Mouse (Mus musculus) kidney, embryonic 15.5 days (tissue): Measurements from ENCODE around the gene Jmjd1c. TPM values are rescaled to one million over a fixed set of nuclear protein-coding genes. Genes with fewer than 3 reads are reported as not detected.

Experiments used
- ATAC-seq: fragments of 200-750 bp; cut with Nextera tagmentation; replicated peaks from 2 replicates; pipeline ENCODE4 v1.8.0; 2017; ENCODE audit warnings: moderate TSS enrichment; ENCODE audit not compliant: low FRiP score
- H3K27ac ChIP-seq: fragments of 300-500 bp; sonication (generic); 2 replicates; pipeline ENCODE4 v1.5.1; 2015; ENCODE audit warnings: mild to moderate bottlenecking, inconsistent platforms
- H3K27me3 ChIP-seq: fragments of 300-500 bp; sonication (generic); 2 replicates; pipeline ENCODE4 v1.6.1; 2015; ENCODE audit warnings: inconsistent platforms
- H3K36me3 ChIP-seq: fragments of 300-500 bp; sonication (generic); 2 replicates; pipeline ENCODE4 v1.6.1; 2015; ENCODE audit warnings: inconsistent platforms
- H3K4me1 ChIP-seq: fragments of 300-500 bp; sonication (generic); 2 replicates; pipeline ENCODE4 v1.6.1; 2015; ENCODE audit warnings: inconsistent platforms
- H3K4me2 ChIP-seq: fragments of 300-500 bp; sonication (generic); 2 replicates; pipeline ENCODE4 v1.6.1; 2015; ENCODE audit warnings: moderate library complexity, mild to moderate bottlenecking, inconsistent platforms
- H3K4me3 ChIP-seq: fragments of 300-500 bp; sonication (generic); replicated peaks from 2 replicates; pipeline ENCODE4 v1.5.1; 2015; ENCODE audit warnings: mild to moderate bottlenecking, inconsistent platforms
- H3K9ac ChIP-seq: fragments of 300-500 bp; sonication (generic); 2 replicates; pipeline ENCODE4 v1.6.1; 2015; ENCODE audit warnings: mild to moderate bottlenecking, inconsistent platforms
- H3K9me3 ChIP-seq: fragments of 300-500 bp; sonication (generic); replicated peaks from 2 replicates; pipeline ENCODE4 v1.6.1; 2016; ENCODE audit warnings: inconsistent platforms
- whole genome bisulfite sequencing: fragments of 180-500 bp; shearing (Covaris S2); methylation state at CpG from one replicate; pipeline ENCODE4 v1.1.7; 2015; ENCODE audit warnings: mixed read lengths; 5-methylcytosine and 5-hydroxymethylcytosine counted together
- polyA plus RNA-seq: library from polyadenylated mRNA; unstranded; fragments of >200 nt; fragmentation: Nextera tagmentation; extraction: Ambion mirVana; gene quantifications from 2 replicates; pipeline ENCODE4 v1.2.1, GENCODE M21; 2015

The Jmjd1c gene
- polyA plus RNA-seq, 1 experiment from 2014 or later, result 42.6 TPM

GRCm38 (mm10) chr10:67096621-67097436 is 904 bp downstream of the Jmjd1c start, which contains the start of gene Reep3:
Gene Reep3, minus strand, starts transcription at chr10:67096945.
- Histone ChIP-seq H3K4me2 (peak within 1 kb of the TSS; percentile 79), H3K4me3 (peak within 1 kb of the TSS; percentile 81), H3K4me1 (peaks cover 49% of the 10 kb centered on the region), H3K27ac (peak within 1 kb of the TSS; percentile 99), H3K36me3 (0 out of 2 replicates have a peak, but pooled peaks cover 3% of the 10 kb centered on the region), H3K27me3 (no peaks in the 10 kb centered on the region), H3K9me3 (no peaks in the 10 kb centered on the region), H3K9ac (peak within 1 kb of the TSS; percentile 96)
- peak; percentile 82 for ATAC-seq
- WGBS, result under 1% methylated on average over 86 of the region's 97 CpGs

GRCm38 (mm10) chr10:67097437-67098150 is 1.7 kb downstream of the Jmjd1c start:
- ATAC-seq, result peak; percentile 46
- WGBS, result under 1% methylated on average over 15 of the region's 15 CpGs
- Histone ChIP-seq H3K36me3 (0 out of 2 replicates have a peak, but pooled peaks cover 3% of the 10 kb centered on the region), H3K27me3 (no peaks in the 10 kb centered on the region), H3K4me1 (peaks cover 56% of the 10 kb centered on the region), H3K27ac (peak overlapping the region; percentile 99), H3K4me2 (peak overlapping the region; percentile 79), H3K9ac (peak overlapping the region; percentile 96), H3K9me3 (no peaks in the 10 kb centered on the region), H3K4me3 (peak overlapping the region; percentile 81)

DNA sequence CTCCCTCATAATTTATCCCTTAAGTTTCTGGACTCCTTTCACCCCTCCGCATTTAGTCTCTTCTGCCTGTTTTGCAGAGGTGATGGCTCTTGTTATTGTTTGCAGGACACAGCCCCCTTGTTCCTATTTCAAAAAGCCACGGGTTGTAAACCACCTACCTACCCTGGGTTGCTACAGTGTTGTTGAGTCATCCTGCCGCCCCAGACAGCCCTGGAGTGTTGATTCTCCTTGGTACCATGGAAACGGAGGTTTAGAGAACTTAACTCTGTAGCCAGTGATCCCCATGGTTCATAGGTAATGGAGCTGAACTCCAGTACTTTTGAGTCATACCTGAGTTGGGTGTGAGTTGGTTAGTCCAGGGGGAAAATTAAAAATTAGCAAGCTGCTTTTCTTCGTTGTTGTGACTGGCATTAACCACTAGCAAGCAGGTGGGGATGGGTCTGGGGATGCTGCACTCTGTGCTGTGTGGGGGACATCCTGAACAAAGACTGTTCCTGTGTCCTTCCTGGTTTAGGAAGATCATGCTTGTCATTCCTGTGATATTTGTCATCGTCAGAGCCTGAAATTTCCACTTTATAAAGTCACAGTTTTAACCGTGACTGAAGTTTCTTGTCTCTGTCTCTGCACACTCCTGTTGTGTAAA is 2.6 kb downstream of the Jmjd1c start:
- WGBS, result 14% methylated on average over 7 of the region's 7 CpGs
- Histone ChIP-seq H3K36me3 (0 out of 2 replicates have a peak, but pooled peaks cover 3% of the 10 kb centered on the region), H3K27me3 (no peaks in the 10 kb centered on the region), H3K27ac (peak overlapping the region; percentile 99), H3K4me3 (peak overlapping the region; percentile 81), H3K4me2 (peak overlapping the region; percentile 79), H3K9me3 (no peaks in the 10 kb centered on the region), H3K4me1 (peaks cover 66% of the 10 kb centered on the region), H3K9ac (no peak overlapping the region)
- peak; percentile 23; the same call in 1 of the 2 replicates for ATAC-seq

DNA sequence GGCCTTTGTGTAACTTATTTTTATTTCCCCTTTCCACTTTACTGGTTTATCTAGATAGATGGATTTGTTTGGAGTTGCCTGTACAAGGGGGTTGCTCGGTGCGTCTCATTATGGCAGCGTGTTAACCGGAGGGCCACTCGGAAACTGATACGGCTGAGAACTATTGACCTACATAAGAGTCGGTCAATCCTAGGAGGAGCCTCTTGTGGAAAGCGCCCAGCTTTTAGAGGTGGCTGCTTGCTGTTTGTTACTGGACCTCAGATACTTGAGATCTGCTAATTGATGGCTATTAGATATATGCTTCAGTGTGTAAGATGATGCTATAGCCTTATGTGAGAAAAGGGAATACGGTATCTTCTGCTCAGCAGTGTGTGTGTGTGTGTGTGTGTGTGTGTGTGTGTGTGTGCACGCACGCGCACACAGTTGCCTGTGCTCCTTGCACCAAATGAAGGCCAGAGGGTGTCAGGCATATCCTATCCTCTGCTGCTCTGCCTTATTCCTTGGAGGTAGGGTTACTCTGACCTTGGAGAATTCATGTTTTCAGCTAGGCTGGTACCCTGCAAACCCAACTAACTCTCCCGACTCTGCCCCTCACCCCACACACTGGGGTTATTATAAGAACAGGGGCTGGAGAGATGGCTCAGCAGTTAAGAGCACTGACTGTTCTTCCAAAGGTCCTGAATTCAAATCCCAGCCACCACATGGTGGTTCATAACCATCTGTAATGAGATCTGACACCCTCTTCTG is 3.4 kb downstream of the Jmjd1c start:
- H3K4me2 ChIP-seq, result peak overlapping the region; percentile 79
- peaks cover 74% of the 10 kb centered on the region for H3K4me1 ChIP-seq
- peak overlapping the region; percentile 81 for H3K4me3 ChIP-seq
- H3K27me3 ChIP-seq, result no peaks in the 10 kb centered on the region
- no peak for ATAC-seq
- H3K27ac ChIP-seq, result peak overlapping the region; percentile 99
- 0 out of 2 replicates have a peak, but pooled peaks cover 3% of the 10 kb centered on the region for H3K36me3 ChIP-seq
- no peaks in the 10 kb centered on the region for H3K9me3 ChIP-seq
- 35% methylated on average over 13 of the region's 13 CpGs for WGBS
- no peak overlapping the region for H3K9ac ChIP-seq

- H3K4me2 ChIP-seq, result no peak overlapping the region
- 0 out of 2 replicates have a peak, but pooled peaks cover 3% of the 10 kb centered on the region for H3K36me3 ChIP-seq
- ATAC-seq, result no peak
- H3K4me3 ChIP-seq, result no peak overlapping the region
- no peak overlapping the region for H3K9ac ChIP-seq
- H3K27me3 ChIP-seq, result no peaks in the 10 kb centered on the region
- no peak overlapping the region for H3K27ac ChIP-seq
- peaks cover 79% of the 10 kb centered on the region for H3K4me1 ChIP-seq
- 51% methylated on average over 7 of the region's 7 CpGs for WGBS
- H3K9me3 ChIP-seq, result no peaks in the 10 kb centered on the region
These were observed 4.2 kb downstream of the Jmjd1c start for GRCm38 (mm10) chr10:67100011-67100661.

GRCm38 (mm10) chr10:67100831-67101251 is 4.9 kb downstream of the Jmjd1c start:
- H3K4me3 ChIP-seq, result no peak overlapping the region
- 0 out of 2 replicates have a peak, but pooled peaks cover 3% of the 10 kb centered on the region for H3K36me3 ChIP-seq
- WGBS, result 69% methylated on average over 9 of the region's 9 CpGs
- no peaks in the 10 kb centered on the region for H3K9me3 ChIP-seq
- no peak for ATAC-seq
- no peak overlapping the region for H3K9ac ChIP-seq
- H3K4me1 ChIP-seq, result peaks cover 82% of the 10 kb centered on the region
- H3K4me2 ChIP-seq, result no peak overlapping the region
- H3K27ac ChIP-seq, result no peak overlapping the region
- no peaks in the 10 kb centered on the region for H3K27me3 ChIP-seq

DNA sequence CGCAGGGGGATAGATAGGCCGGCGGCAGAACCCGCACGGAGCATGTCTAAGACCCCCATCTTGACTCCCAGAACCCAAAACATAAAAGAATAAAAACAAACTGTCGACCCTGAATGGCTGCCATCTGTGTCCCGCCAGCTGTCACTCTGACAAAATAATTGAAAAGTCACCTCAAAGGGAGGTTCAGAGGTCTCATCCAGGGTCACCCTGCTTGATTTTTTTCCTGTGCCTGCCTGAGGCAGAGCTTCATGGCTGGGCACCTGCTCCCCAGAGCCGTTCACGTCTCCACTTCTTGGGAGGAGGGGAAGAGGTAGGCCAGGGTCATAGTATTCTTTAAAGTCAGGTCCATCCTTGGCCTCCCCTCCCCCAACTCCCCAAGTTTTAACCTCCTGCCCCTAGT is 8.6 kb downstream of the Jmjd1c start:
- peak overlapping the region; percentile 45 for H3K27ac ChIP-seq
- H3K9ac ChIP-seq, result no peak overlapping the region
- peaks cover 92% of the 10 kb centered on the region for H3K4me1 ChIP-seq
- no peak for ATAC-seq
- H3K4me2 ChIP-seq, result no peak overlapping the region
- no peaks in the 10 kb centered on the region for H3K9me3 ChIP-seq
- no peak overlapping the region for H3K4me3 ChIP-seq
- no peaks in the 10 kb centered on the region for H3K27me3 ChIP-seq
- H3K36me3 ChIP-seq, result peaks cover 12% of the 10 kb centered on the region
- 21% methylated on average over 9 of the region's 9 CpGs for WGBS

GRCm38 (mm10) chr10:67105331-67106217 is 9.6 kb downstream of the Jmjd1c start:
- peak overlapping the region; percentile 45; the same call in 1 of the 2 replicates for H3K27ac ChIP-seq
- WGBS, result 70% methylated on average over 19 of the region's 19 CpGs
- H3K9ac ChIP-seq, result no peak overlapping the region
- peaks cover 89% of the 10 kb centered on the region for H3K4me1 ChIP-seq
- peaks cover 16% of the 10 kb centered on the region for H3K36me3 ChIP-seq
- H3K4me3 ChIP-seq, result no peak overlapping the region
- no peaks in the 10 kb centered on the region for H3K9me3 ChIP-seq
- H3K4me2 ChIP-seq, result no peak overlapping the region
- H3K27me3 ChIP-seq, result no peaks in the 10 kb centered on the region
- ATAC-seq, result no peak

DNA sequence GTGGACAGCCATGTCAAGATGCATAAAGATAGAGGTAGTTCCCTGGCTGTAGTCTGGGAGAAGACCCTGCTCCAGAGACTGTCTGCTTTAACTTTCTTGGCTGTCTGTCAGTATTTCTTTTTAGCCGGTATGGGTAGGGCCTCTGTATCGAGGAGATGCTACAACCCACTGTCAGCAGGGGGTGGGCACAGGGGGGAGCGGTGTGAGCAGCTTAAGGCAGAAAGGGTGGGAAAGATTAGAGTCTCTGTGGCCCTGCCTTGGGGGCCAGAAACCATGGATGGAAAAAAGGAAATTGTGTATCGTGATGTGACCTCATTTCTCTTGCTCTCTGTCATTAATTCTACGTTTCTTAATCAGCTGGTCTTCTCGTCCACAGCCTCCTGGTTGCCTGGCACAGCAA is 10.5 kb downstream of the Jmjd1c start:
- peak overlapping the region; percentile 41; the same call in 1 of the 2 replicates for H3K27ac ChIP-seq
- 68% methylated on average over 6 of the region's 6 CpGs for WGBS
- peaks cover 16% of the 10 kb centered on the region for H3K36me3 ChIP-seq
- no peak overlapping the region for H3K4me2 ChIP-seq
- no peaks in the 10 kb centered on the region for H3K27me3 ChIP-seq
- no peak overlapping the region for H3K9ac ChIP-seq
- no peaks in the 10 kb centered on the region for H3K9me3 ChIP-seq
- no peak for ATAC-seq
- no peak overlapping the region for H3K4me3 ChIP-seq
- peaks cover 90% of the 10 kb centered on the region for H3K4me1 ChIP-seq

DNA sequence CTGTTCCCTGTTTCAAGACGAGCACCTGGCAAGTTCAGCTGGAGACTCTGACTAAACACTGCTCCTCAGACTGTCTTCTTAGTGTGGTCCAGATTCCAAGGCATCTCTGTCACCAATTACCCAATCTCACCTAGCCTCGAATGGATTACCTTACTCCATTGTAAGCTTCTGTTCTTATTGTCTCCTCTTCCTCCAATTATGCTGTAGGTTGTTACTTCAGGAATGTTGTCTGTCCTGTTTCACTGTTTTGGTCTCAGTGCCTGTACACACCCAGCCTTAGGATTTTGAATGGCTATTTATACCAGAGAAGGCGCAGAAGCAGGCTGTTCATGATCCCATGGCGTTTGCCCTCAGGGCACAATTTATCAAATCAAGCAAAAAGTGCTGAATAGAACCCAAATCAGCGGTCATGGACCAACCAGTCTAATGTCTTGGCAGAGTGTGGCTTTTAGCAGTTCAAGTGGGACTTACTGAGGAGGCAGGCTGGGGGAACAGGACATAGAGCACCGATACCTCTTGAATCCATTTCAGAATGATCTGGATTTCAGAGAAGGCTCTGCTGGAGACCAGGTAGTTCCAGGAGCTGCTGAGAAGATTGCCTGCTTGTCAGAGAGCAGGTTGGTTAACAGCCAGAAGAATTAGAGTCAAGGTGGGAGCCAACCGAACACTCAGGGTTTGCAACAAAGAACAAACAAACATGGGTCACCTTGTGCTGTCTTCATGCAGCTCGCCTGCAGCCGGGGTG is 11.3 kb downstream of the Jmjd1c start:
- WGBS, result 68% methylated on average over 9 of the region's 9 CpGs
- no peaks in the 10 kb centered on the region for H3K27me3 ChIP-seq
- no peak overlapping the region for H3K4me3 ChIP-seq
- H3K9me3 ChIP-seq, result no peaks in the 10 kb centered on the region
- ATAC-seq, result no peak
- H3K4me2 ChIP-seq, result no peak overlapping the region
- peak overlapping the region; percentile 41 for H3K27ac ChIP-seq
- no peak overlapping the region for H3K9ac ChIP-seq
- H3K4me1 ChIP-seq, result peaks cover 91% of the 10 kb centered on the region
- H3K36me3 ChIP-seq, result peaks cover 14% of the 10 kb centered on the region
